Mouse (Mus musculus) kidney, adult 2 months (tissue): ENCODE measurements around the gene Cbln3. TPM values are rescaled to one million over a fixed set of nuclear protein-coding genes. Genes with fewer than 3 reads are reported as not detected.

ENCODE experiments used
- DNase-seq: peaks from one replicate; pipeline ENCODE4 v3.0.0; 2021
- H3K27ac ChIP-seq: fragments of 200-500 bp; 2 replicates; pipeline ENCODE4 v1.5.1; 2012; ENCODE audit warnings: low read depth, low read length, control low read depth, inconsistent platforms; ENCODE audit not compliant: insufficient read depth
- H3K27me3 ChIP-seq: fragments of 200-500 bp; replicated peaks from 2 replicates; pipeline ENCODE4 v1.6.1; 2012; ENCODE audit warnings: mild to moderate bottlenecking, moderate library complexity, low read length, inconsistent platforms; ENCODE audit not compliant: control insufficient read depth, insufficient read depth
- H3K36me3 ChIP-seq: fragments of 200-500 bp; 2 replicates; pipeline ENCODE4 v1.6.1; 2012; ENCODE audit warnings: mild to moderate bottlenecking, moderate library complexity, low read length, inconsistent platforms; ENCODE audit not compliant: control insufficient read depth, insufficient read depth
- H3K4me1 ChIP-seq: fragments of 200-500 bp; 2 replicates; pipeline ENCODE4 v1.6.1; 2011; ENCODE audit warnings: low read length; ENCODE audit not compliant: control insufficient read depth, insufficient read depth
- H3K4me3 ChIP-seq: fragments of 200-500 bp; 2 replicates; pipeline ENCODE4 v1.5.1; 2011; ENCODE audit warnings: mild to moderate bottlenecking, low read depth, low read length, control low read depth; ENCODE audit not compliant: insufficient read depth
- CTCF ChIP-seq: fragments of 200-500 bp; conservative IDR thresholded peaks from 2 replicates; pipeline ENCODE4 v1.5.1; 2011; ENCODE audit warnings: low read depth, mild to moderate bottlenecking, control low read depth, low read length, moderate library complexity, mixed read lengths; ENCODE audit not compliant: insufficient read depth, insufficient read length
- POLR2A ChIP-seq: fragments of 200-500 bp; IDR thresholded peaks from one replicate; pipeline ENCODE4 v1.6.1; 2011; ENCODE audit warnings: low read depth, low read length, control low read depth
- WGBS: fragments of 180-500 bp; shearing (Covaris S2); methylation state at CpG from one replicate; pipeline ENCODE4 v1.1.7; 2018; 5-methylcytosine and 5-hydroxymethylcytosine counted together
- polyA plus RNA-seq: library from polyadenylated mRNA; depleted of rRNA; stranded (reverse); fragments of >200 nt; gene quantifications from 2 replicates; pipeline ENCODE4 v1.2.3, GENCODE M21; 2012

The Cbln3 gene
- polyA plus RNA-seq, 1 experiment = 0.13 TPM

DNA sequence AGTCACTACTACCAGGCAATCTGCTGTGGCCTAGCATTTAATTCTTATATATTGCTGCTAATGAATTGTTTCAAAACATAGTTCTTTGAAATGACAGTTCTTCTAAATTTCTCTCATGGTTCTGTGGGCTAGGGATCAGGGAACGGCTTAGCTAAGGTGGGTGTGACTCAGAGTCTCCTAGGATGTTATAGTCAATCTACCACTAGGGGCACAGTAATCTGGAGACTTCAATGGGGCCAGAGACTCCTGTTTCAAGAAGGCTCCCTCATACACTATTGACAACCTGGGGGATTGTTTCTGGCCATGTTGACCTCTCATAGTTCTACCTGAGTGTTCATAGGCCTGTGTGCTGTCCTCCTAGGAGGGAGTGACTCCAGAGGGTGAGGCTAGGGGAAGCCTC, 21.3 kb upstream of the Cbln3 start:
- no peaks in the 10 kb centered on the region for H3K36me3 ChIP-seq
- H3K4me1 ChIP-seq = peaks cover 4% of the 10 kb centered on the region
- DNase-seq = no peak
- H3K27me3 ChIP-seq = no peaks in the 10 kb centered on the region
- H3K27ac ChIP-seq = no peak overlapping the region
- no peak overlapping the region for H3K4me3 ChIP-seq
- WGBS = 10% methylated on average over 1 of the region's 1 CpGs
- 0 out of 2 replicates have a peak, but pooled peaks have one; percentile 17 for TF ChIP-seq CTCF
- no peak for TF ChIP-seq POLR2A

DNA sequence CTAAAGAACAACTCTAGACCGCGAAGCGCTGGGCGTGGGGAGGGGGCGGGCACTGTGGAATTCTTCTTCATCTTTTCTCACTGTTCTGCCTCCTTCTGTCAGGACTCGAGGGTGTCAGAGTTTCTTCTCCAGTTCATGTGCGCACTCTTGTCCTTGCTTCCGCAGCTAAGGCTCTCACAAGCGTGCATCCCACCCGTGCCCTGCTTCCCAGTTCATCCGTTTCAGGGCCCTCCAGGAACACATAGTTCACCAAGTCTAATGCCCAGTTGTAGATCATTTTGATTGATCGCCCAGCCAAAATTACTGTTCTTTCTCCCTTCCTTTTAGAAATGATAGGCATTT, 16.2 kb upstream of the Cbln3 start:
- no peaks in the 10 kb centered on the region for H3K27me3 ChIP-seq
- WGBS = 4% methylated on average over 12 of the region's 12 CpGs
- peak overlapping the region; percentile 74 for H3K4me3 ChIP-seq
- no peak for DNase-seq
- peaks cover 10% of the 10 kb centered on the region for H3K4me1 ChIP-seq
- peak overlapping the region; percentile 80 for H3K27ac ChIP-seq
- H3K36me3 ChIP-seq = no peaks in the 10 kb centered on the region; the same call in 1 of the 2 replicates
- TF ChIP-seq CTCF (no peak), POLR2A (no peak)

GRCm38 (mm10) chr14:55899701-55900413, 15.7 kb upstream of the Cbln3 start, which contains the start of gene Sdr39u1:
Gene Sdr39u1 (minus strand): TSS chr14:55900293.
- no peaks in the 10 kb centered on the region for H3K27me3 ChIP-seq
- peak; percentile 92 for DNase-seq
- WGBS = under 1% methylated on average over 39 of the region's 39 CpGs

GRCm38 (mm10) chr14:55898947-55899346, 14.8 kb upstream of the Cbln3 start:
- H3K36me3 ChIP-seq = peaks cover 5% of the 10 kb centered on the region; the same call in 1 of the 2 replicates
- no peak for DNase-seq
- H3K4me1 ChIP-seq = peaks cover 10% of the 10 kb centered on the region
- 93% methylated on average over 7 of the region's 7 CpGs for WGBS
- no peak overlapping the region for H3K4me3 ChIP-seq
- H3K27ac ChIP-seq = no peak overlapping the region
- no peak for TF ChIP-seq POLR2A
- no peak for TF ChIP-seq CTCF
- H3K27me3 ChIP-seq = no peaks in the 10 kb centered on the region

More at GRCm38 (mm10) chr14:55899701-55900413, 15.7 kb upstream of the Cbln3 start, which contains the start of gene Sdr39u1:
- TF ChIP-seq CTCF = no peak
- peak; percentile 73 for TF ChIP-seq POLR2A
- Histone ChIP-seq H3K36me3 (peaks cover 2% of the 10 kb centered on the region; the same call in 1 of the 2 replicates), H3K4me1 (peaks cover 10% of the 10 kb centered on the region), H3K4me3 (peak within 1 kb of the TSS; percentile 74), H3K27ac (peak within 1 kb of the TSS; percentile 80)

DNA sequence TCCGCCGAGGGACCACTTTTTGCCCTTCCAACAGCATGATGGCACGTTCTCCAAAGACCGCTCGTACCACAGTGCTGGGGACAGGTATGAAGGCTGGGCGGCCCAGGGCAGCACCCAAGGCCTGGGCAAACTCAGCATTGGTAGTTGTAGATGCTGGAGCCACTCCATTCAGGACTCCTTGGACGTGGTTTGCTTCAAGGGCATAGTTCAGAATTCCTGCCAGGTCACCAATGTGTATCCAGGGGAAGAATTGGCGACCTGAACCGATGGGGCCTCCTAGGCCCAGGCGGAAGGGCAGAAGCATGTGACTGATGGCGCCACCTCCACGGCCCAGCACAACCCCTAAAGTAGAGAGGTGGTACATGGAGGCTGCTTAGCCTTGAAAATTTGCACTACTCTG, 13.5 kb upstream of the Cbln3 start:
- no peak for TF ChIP-seq CTCF
- no peak for TF ChIP-seq POLR2A
- DNase-seq = peak; percentile 63
- Histone ChIP-seq H3K4me3 (no peak overlapping the region), H3K27ac (no peak overlapping the region), H3K4me1 (peaks cover 10% of the 10 kb centered on the region), H3K36me3 (peaks cover 5% of the 10 kb centered on the region; the same call in 1 of the 2 replicates), H3K27me3 (no peaks in the 10 kb centered on the region)
- WGBS = 81% methylated on average over 12 of the region's 12 CpGs

- WGBS = 68% methylated on average over 24 of the region's 24 CpGs
- DNase-seq = no peak
- Histone ChIP-seq H3K27ac (no peak overlapping the region), H3K36me3 (peaks cover 4% of the 10 kb centered on the region), H3K4me3 (no peak overlapping the region), H3K27me3 (no peaks in the 10 kb centered on the region), H3K4me1 (peaks cover 8% of the 10 kb centered on the region; the same call in 1 of the 2 replicates)
- TF ChIP-seq CTCF (no peak), POLR2A (no peak)
Measured at GRCm38 (mm10) chr14:55886571-55887382, 2.6 kb upstream of the Cbln3 start.
